Mouse (Mus musculus) liver, adult 2 months (tissue): Measurements from ENCODE around the gene 1700017N19Rik.

Experiments used
- CTCF ChIP-seq: fragments of 200-500 bp; IDR thresholded peaks from 2 replicates; pipeline ENCODE4 v1.5.1; 2011; ENCODE audit warnings: low read depth, low read length, control low read depth
- POLR2A ChIP-seq: fragments of 200-500 bp; IDR thresholded peaks from 2 replicates; pipeline ENCODE4 v1.6.1; 2011; ENCODE audit warnings: low read length, control low read depth; ENCODE audit not compliant: insufficient read depth; ENCODE audit errors: extremely low read depth

DNA sequence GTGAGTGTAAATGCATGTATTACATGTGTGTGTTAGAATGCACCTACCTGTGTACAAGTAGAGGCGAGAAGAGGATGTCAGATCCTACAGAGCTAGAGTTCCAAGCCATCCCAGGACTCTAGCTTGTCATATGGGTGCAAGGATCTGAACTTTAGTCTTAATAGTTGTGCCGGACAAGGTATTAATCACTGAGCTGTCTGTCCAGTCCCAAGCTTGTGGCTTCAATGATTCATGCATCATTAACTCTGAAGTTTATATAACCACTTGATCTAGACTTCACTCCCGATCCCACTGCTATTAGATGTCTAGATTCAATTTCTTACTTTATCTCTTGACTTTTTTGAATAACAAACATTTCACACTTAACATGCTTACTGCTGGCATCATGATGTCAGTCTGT is 8.1 kb downstream of the 1700017N19Rik start:
- no peak for TF ChIP-seq CTCF
- TF ChIP-seq POLR2A = no peak
